Mouse (Mus musculus) cerebellum, adult 2 months (tissue): ENCODE results near the gene S1pr4.

Experiments used
- CTCF ChIP-seq: fragments of 200-500 bp; IDR thresholded peaks from 2 replicates; pipeline ENCODE4 v1.5.1; 2011; ENCODE audit warnings: low read depth, mild to moderate bottlenecking, control low read depth, low read length, moderate library complexity, borderline replicate concordance; ENCODE audit not compliant: insufficient read depth
- POLR2A ChIP-seq: fragments of 200-500 bp; IDR thresholded peaks from 2 replicates; pipeline ENCODE4 v1.6.1; 2011; ENCODE audit warnings: low read length, control low read depth, borderline replicate concordance; ENCODE audit not compliant: insufficient read depth

GRCm38 (mm10) chr10:81450140-81450539 is 49.8 kb downstream of the S1pr4 start:
- TF ChIP-seq CTCF, result peak; percentile 100
- TF ChIP-seq POLR2A, result no peak
